Mouse (Mus musculus): Measurements from ENCODE around the gene Pank4.

The Pank4 gene

DNA sequence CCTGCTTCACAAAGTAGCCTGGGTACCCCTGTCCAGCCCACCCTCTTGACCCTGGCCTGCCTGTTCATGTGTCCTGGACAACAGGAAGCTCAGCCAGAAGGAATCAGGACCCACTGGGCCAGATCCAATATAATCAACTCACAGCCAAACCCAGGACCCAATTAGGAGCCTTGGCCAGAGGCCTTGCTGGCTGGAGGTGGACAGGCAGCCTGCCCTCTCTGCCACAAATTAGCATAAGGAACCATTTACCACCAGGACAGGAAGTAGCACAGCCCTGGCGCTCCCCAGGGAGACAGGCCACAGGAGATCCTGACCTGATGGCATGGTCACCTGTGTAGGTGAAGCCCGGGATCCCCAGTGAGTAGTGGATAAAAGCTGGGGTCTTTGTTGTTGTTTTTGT lies 48.2 kb downstream of the Pank4 start:
- no peak for DNase-seq (ENCODE audit: low read depth, low spot score)

DNA sequence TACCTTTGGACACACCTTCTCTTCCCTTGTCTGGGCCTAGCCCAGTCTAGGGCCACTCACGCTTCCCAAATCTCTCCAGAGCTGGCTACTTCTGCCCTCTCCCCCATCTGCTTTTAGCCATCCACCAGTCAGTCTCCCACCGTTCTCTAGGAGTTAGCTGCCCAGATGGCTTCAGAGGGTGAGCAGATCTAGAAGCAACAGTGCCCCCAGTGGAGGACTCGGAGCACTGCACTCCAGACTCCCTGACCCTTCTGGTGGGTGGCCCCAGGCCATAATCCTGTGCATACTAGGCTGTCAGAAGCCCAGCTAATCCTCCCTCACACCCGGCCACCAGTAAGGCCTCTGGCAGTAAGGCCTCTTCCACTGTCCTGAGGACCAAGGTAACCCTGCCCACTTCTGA lies 48.9 kb downstream of the Pank4 start:
- peak; percentile 81 for DNase-seq (ENCODE audit: low read depth, low spot score)

DNA sequence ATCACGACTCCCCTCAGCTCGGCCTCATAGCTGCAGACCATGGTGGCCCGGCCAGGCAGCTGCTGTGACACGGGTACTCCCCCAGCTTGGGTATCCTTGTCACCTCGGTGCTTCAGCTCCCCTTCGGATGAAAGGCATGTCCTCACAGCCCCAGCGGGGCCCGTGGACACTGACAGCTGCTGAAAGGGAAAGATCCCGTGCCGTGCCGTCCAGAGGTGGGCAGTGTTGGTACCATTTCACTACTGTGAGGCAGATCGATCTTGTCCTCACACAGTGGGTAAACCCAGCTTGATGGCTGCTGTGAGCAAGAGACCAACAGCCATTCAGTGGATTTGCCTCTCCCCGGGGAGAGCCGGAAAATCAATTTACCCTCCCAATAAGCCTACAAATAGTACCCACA lies 50.3 kb downstream of the Pank4 start:
- DNase-seq (ENCODE audit: low read depth, low spot score), result no peak

- DNase-seq (ENCODE audit: low read depth, low spot score), result no peak
Observed at GRCm38 (mm10) chr4:155014791-155015190, 50.9 kb downstream of the Pank4 start.

GRCm38 (mm10) chr4:155015550-155015949 lies 51.6 kb downstream of the Pank4 start:
- DNase-seq (ENCODE audit: low read depth, low spot score), result no peak

GRCm38 (mm10) chr4:155016807-155017206 lies 52.9 kb downstream of the Pank4 start:
- DNase-seq (ENCODE audit: low read depth, low spot score), result no peak

DNA sequence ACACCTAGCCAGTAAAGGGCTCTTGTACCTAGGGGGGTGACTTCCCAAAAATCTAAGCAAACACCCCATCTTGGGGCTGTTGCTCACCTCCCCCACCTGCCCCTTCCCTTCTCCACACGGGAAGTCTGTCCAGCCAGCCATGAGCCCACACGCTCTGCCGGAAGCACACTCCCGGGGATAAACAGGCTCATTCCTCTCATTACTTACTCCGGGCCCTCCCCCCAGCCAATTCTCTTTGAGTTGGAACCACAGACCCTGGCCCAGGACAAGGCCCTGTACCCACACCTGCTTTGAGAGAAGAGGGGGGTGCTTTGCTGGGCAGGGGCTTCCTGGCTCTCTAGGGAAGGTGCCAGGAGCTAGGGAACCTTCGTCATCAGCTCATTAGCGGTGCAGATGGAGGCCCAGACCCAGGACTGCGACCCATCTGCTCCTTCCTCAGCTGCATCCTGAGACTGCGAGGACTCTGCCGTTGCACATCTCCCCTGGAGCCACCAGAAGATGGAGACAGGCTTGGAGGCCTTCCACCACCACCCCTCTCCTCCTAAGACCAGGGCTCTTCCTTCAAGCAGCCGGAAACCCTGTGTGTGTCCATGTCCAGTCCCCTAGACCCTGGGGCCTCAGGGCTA lies 53.4 kb downstream of the Pank4 start:
- DNase-seq (ENCODE audit: low read depth, low spot score), result no peak

DNA sequence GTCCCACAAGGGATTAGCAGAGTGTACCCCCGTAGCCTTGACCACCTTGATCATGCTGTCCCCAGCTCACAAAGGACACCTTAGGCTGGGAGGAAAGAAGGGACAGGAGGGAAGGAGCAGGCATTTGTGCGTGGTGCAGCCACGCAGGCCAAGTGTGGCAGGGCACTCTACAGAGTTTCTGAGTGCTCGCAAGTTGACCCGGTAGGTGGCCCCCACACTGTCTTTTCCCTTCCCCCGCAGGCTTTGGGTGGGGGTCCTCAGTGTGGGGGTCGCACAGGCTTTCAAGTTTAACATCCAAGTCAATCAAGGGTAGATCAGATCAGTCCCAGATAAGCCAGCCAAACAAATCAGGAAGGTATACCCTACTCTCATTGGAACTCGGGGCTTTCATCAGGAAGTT lies 54.1 kb downstream of the Pank4 start:
- no peak for DNase-seq (ENCODE audit: low read depth, low spot score)

- peak; percentile 81 for DNase-seq (ENCODE audit: low read depth, low spot score)
Observed at GRCm38 (mm10) chr4:155018601-155019335, 54.8 kb downstream of the Pank4 start.

GRCm38 (mm10) chr4:155019336-155019847 lies 55.5 kb downstream of the Pank4 start:
- DNase-seq (ENCODE audit: low read depth, low spot score), result peak; percentile 19

- no peak for DNase-seq (ENCODE audit: low read depth, low spot score)
Observed at GRCm38 (mm10) chr4:155020141-155020540, 56.2 kb downstream of the Pank4 start.

DNA sequence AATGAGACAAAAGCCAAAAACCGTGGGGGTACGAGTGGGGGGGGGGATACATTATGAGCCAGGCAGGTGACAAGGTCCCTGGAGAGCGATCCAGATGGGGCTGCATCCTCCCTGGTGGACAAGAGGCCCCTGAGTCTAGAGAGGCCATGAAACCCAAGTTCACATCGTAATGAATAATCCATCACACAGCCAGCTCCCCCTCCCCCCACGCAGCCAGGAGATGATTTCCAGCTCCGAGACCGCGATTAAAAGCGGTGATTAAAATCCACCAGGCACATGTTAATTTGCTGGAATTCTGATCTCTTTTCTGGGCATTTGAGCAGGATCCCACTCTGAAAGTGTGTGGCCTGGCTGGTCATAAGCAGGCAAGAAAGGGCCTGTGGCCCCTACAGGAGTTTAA lies 56.9 kb downstream of the Pank4 start:
- no peak for DNase-seq (ENCODE audit: low read depth, low spot score)

- DNase-seq (ENCODE audit: low read depth, low spot score), result no peak
Observed at GRCm38 (mm10) chr4:155022228-155022855, 58.4 kb downstream of the Pank4 start.

GRCm38 (mm10) chr4:155024170-155025010 lies 60.5 kb downstream of the Pank4 start:
- no peak for DNase-seq (ENCODE audit: low read depth, low spot score)

All from forelimb bud, embryonic 11.5 days (tissue).